Mouse (Mus musculus): Measurements from ENCODE around the gene Icam2.
"Not testable (repeated sequence)": the region's sequence is repeated elsewhere in the genome, so short reads cannot be mapped to it uniquely, and the experiment has no call there.

DNA sequence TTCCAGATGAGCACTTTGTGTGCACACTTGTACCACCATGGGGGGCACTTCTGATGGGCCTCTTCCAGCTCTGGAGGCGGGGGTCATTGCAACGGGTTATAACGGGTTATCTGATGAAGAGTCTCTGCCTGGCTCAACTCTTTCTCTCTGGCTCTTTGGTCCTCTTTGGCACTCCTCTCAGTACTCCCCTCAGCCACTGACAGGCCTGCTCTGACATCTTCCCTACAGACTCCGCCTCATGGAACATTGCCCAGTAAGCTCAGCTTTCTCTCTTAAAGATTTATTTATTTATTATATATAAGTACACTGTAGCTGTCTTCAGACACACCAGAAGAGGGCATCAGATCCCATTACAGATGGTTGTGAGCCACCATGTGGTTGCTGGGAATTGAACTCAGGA is 48.6 kb downstream of the Icam2 start:
- TF ChIP-seq POLR2A (IDR thresholded peaks at IDR 0.05; ENCODE audit: low read depth, low read length); CTCF (IDR thresholded peaks at IDR 0.05; ENCODE audit: extremely low read depth, insufficient read depth, insufficient read length, insufficient replicate concordance): not testable (repeated sequence)
